Mouse (Mus musculus): ENCODE results near the gene Banf2. TPM values are rescaled to one million over a fixed set of nuclear protein-coding genes. Genes with fewer than 3 reads are reported as not detected.
A peak's percentile ranks its signal among the peaks of the same experiment; 100 is the strongest.

The Banf2 gene
- total RNA-seq, 1 experiment, result not detected

- Histone ChIP-seq H3K4me3 (ENCODE audit: insufficient read depth in 1 of 2, low read depth in 1 of 2, low read length in 2 of 2, poor library complexity in 1 of 2, severe bottlenecking in 1 of 2) (no peak overlapping the region), H3K4me1 (ENCODE audit: control insufficient read depth in 2 of 2, insufficient read depth in 2 of 2, low read length in 2 of 2, poor library complexity in 1 of 2) (no peaks in the 10 kb centered on the region), H3K9ac (ENCODE audit: insufficient read depth, low read depth, low read length, poor library complexity, severe bottlenecking) (no peak overlapping the region), H3K36me3 (ENCODE audit: control insufficient read depth, insufficient read depth, low read length, poor library complexity, severe bottlenecking) (no peaks in the 10 kb centered on the region), H3K9me3 (ENCODE audit: control insufficient read depth, insufficient read depth, low read depth, low read length) (no peaks in the 10 kb centered on the region), H3K27ac (ENCODE audit: insufficient read depth, low read depth, low read length, poor library complexity, severe bottlenecking) (0 out of 2 replicates have a peak overlapping the region, but pooled peaks have one; percentile 3)
- TF ChIP-seq ZNF384 (IDR thresholded peaks at IDR 0.05; ENCODE audit: low read depth, low read length) (no peak), CHD2 (IDR thresholded peaks at IDR 0.05; ENCODE audit: low read depth, low read length) (no peak), MAFK (IDR thresholded peaks at IDR 0.05; ENCODE audit: insufficient read depth, low read depth, low read length) (no peak), HCFC1 (IDR thresholded peaks at IDR 0.05; ENCODE audit: borderline replicate concordance, insufficient read depth, low read length) (no peak), ZC3H11A (IDR thresholded peaks at IDR 0.05; ENCODE audit: borderline replicate concordance, low read depth, low read length) (no peak)
- no peak for DNase-seq (ENCODE audit: low read depth, low spot score)
- in situ Hi-C loops (cut with MboI; ENCODE audit: low sequenced_read_pairs in 2 of 2, unreplicated experiment in 2 of 2), result no loop called here
These were observed 79.1 kb downstream of the Banf2 start for GRCm38 (mm10) chr2:144111966-144112365.

- DNase-seq (ENCODE audit: low read depth, low spot score), result no peak
- no peak overlapping the region for H3K27ac ChIP-seq (ENCODE audit: insufficient read depth, low read depth, low read length, poor library complexity, severe bottlenecking)
- no peaks in the 10 kb centered on the region for H3K4me1 ChIP-seq (ENCODE audit: control insufficient read depth in 2 of 2, insufficient read depth in 2 of 2, low read length in 2 of 2, poor library complexity in 1 of 2)
- H3K9me3 ChIP-seq (ENCODE audit: control insufficient read depth, insufficient read depth, low read depth, low read length), result no peaks in the 10 kb centered on the region
- no peak overlapping the region for H3K9ac ChIP-seq (ENCODE audit: insufficient read depth, low read depth, low read length, poor library complexity, severe bottlenecking)
- no peak for TF ChIP-seq MAFK (IDR thresholded peaks at IDR 0.05; ENCODE audit: insufficient read depth, low read depth, low read length)
- no peak for TF ChIP-seq HCFC1 (IDR thresholded peaks at IDR 0.05; ENCODE audit: borderline replicate concordance, insufficient read depth, low read length)
- TF ChIP-seq ZNF384 (IDR thresholded peaks at IDR 0.05; ENCODE audit: low read depth, low read length), result no peak
- TF ChIP-seq CHD2 (IDR thresholded peaks at IDR 0.05; ENCODE audit: low read depth, low read length), result no peak
- TF ChIP-seq ZC3H11A (IDR thresholded peaks at IDR 0.05; ENCODE audit: borderline replicate concordance, low read depth, low read length), result no peak
- no peaks in the 10 kb centered on the region for H3K36me3 ChIP-seq (ENCODE audit: control insufficient read depth, insufficient read depth, low read length, poor library complexity, severe bottlenecking)
- H3K4me3 ChIP-seq (ENCODE audit: insufficient read depth in 1 of 2, low read depth in 1 of 2, low read length in 2 of 2, poor library complexity in 1 of 2, severe bottlenecking in 1 of 2), result no peak overlapping the region
- in situ Hi-C loops (cut with MboI; ENCODE audit: low sequenced_read_pairs in 2 of 2, unreplicated experiment in 2 of 2), result no loop called here
These were observed 79.8 kb downstream of the Banf2 start for GRCm38 (mm10) chr2:144112666-144113065.

GRCm38 (mm10) chr2:144118061-144118460 is 85.2 kb downstream of the Banf2 start:
- in situ Hi-C loops (cut with MboI; ENCODE audit: low sequenced_read_pairs in 2 of 2, unreplicated experiment in 2 of 2), result no loop called here
- Histone ChIP-seq H3K27ac (ENCODE audit: insufficient read depth, low read depth, low read length, poor library complexity, severe bottlenecking) (no peak overlapping the region), H3K4me1 (ENCODE audit: control insufficient read depth in 2 of 2, insufficient read depth in 2 of 2, low read length in 2 of 2, poor library complexity in 1 of 2) (no peaks in the 10 kb centered on the region), H3K36me3 (ENCODE audit: control insufficient read depth, insufficient read depth, low read length, poor library complexity, severe bottlenecking) (no peaks in the 10 kb centered on the region), H3K9me3 (ENCODE audit: control insufficient read depth, insufficient read depth, low read depth, low read length) (no peaks in the 10 kb centered on the region), H3K9ac (ENCODE audit: insufficient read depth, low read depth, low read length, poor library complexity, severe bottlenecking) (no peak overlapping the region), H3K4me3 (ENCODE audit: insufficient read depth in 1 of 2, low read depth in 1 of 2, low read length in 2 of 2, poor library complexity in 1 of 2, severe bottlenecking in 1 of 2) (no peak overlapping the region)
- no peak for DNase-seq (ENCODE audit: low read depth, low spot score)
- TF ChIP-seq HCFC1 (IDR thresholded peaks at IDR 0.05; ENCODE audit: borderline replicate concordance, insufficient read depth, low read length) (no peak), ZNF384 (IDR thresholded peaks at IDR 0.05; ENCODE audit: low read depth, low read length) (no peak), MAFK (IDR thresholded peaks at IDR 0.05; ENCODE audit: insufficient read depth, low read depth, low read length) (no peak), ZC3H11A (IDR thresholded peaks at IDR 0.05; ENCODE audit: borderline replicate concordance, low read depth, low read length) (no peak), CHD2 (IDR thresholded peaks at IDR 0.05; ENCODE audit: low read depth, low read length) (no peak)

- DNase-seq (ENCODE audit: low read depth, low spot score), result no peak
- Histone ChIP-seq H3K4me1 (ENCODE audit: control insufficient read depth in 2 of 2, insufficient read depth in 2 of 2, low read length in 2 of 2, poor library complexity in 1 of 2) (no peaks in the 10 kb centered on the region), H3K36me3 (ENCODE audit: control insufficient read depth, insufficient read depth, low read length, poor library complexity, severe bottlenecking) (no peaks in the 10 kb centered on the region), H3K9ac (ENCODE audit: insufficient read depth, low read depth, low read length, poor library complexity, severe bottlenecking) (no peak overlapping the region), H3K9me3 (ENCODE audit: control insufficient read depth, insufficient read depth, low read depth, low read length) (no peaks in the 10 kb centered on the region), H3K27ac (ENCODE audit: insufficient read depth, low read depth, low read length, poor library complexity, severe bottlenecking) (no peak overlapping the region), H3K4me3 (ENCODE audit: insufficient read depth in 1 of 2, low read depth in 1 of 2, low read length in 2 of 2, poor library complexity in 1 of 2, severe bottlenecking in 1 of 2) (no peak overlapping the region)
- in situ Hi-C loops (cut with MboI; ENCODE audit: low sequenced_read_pairs in 2 of 2, unreplicated experiment in 2 of 2), result no loop called here
- TF ChIP-seq ZC3H11A (IDR thresholded peaks at IDR 0.05; ENCODE audit: borderline replicate concordance, low read depth, low read length) (no peak), MAFK (IDR thresholded peaks at IDR 0.05; ENCODE audit: insufficient read depth, low read depth, low read length) (no peak), HCFC1 (IDR thresholded peaks at IDR 0.05; ENCODE audit: borderline replicate concordance, insufficient read depth, low read length) (no peak), CHD2 (IDR thresholded peaks at IDR 0.05; ENCODE audit: low read depth, low read length) (no peak), ZNF384 (IDR thresholded peaks at IDR 0.05; ENCODE audit: low read depth, low read length) (no peak)
These were observed 87.4 kb downstream of the Banf2 start for GRCm38 (mm10) chr2:144120186-144120823.

All from ES-E14 (cell line).